Mouse (Mus musculus) forebrain, embryonic 13.5 days (tissue): ENCODE measurements around the gene Prdm10. TPM values are rescaled to one million over a fixed set of nuclear protein-coding genes. Genes with fewer than 3 reads are reported as not detected.

ENCODE experiments used
- ATAC-seq: fragments of 200-750 bp; cut with Nextera tagmentation; 2 replicates; pipeline ENCODE4 v1.8.0; 2017
- H3K27ac ChIP-seq: fragments of 300-500 bp; sonication (generic); 2 replicates; pipeline ENCODE4 v1.5.1; 2015; ENCODE audit warnings: inconsistent platforms, mild to moderate bottlenecking, moderate library complexity
- H3K27me3 ChIP-seq: fragments of 300-500 bp; sonication (generic); 2 replicates; pipeline ENCODE4 v1.6.1; 2015; ENCODE audit warnings: mild to moderate bottlenecking, inconsistent platforms
- H3K36me3 ChIP-seq: fragments of 300-500 bp; sonication (generic); 2 replicates; pipeline ENCODE4 v1.6.1; 2015; ENCODE audit warnings: mild to moderate bottlenecking, inconsistent platforms; ENCODE audit not compliant: poor library complexity, severe bottlenecking
- H3K4me1 ChIP-seq: fragments of 300-500 bp; sonication (generic); 2 replicates; pipeline ENCODE4 v1.6.1; 2015; ENCODE audit warnings: inconsistent platforms
- H3K4me2 ChIP-seq: fragments of 300-500 bp; sonication (generic); 2 replicates; pipeline ENCODE4 v1.6.1; 2015; ENCODE audit warnings: inconsistent platforms, mild to moderate bottlenecking, moderate library complexity
- H3K4me3 ChIP-seq: fragments of 300-500 bp; sonication (generic); 2 replicates; pipeline ENCODE4 v1.5.1; 2015; ENCODE audit warnings: mild to moderate bottlenecking, inconsistent platforms
- H3K9ac ChIP-seq: fragments of 300-500 bp; sonication (generic); 2 replicates; pipeline ENCODE4 v1.6.1; 2015; ENCODE audit warnings: mild to moderate bottlenecking, inconsistent platforms
- H3K9me3 ChIP-seq: fragments of 300-500 bp; sonication (generic); replicated peaks from 2 replicates; pipeline ENCODE4 v1.6.1; 2016; ENCODE audit warnings: inconsistent platforms
- WGBS: fragments of 180-500 bp; shearing (Covaris S2); methylation state at CpG from one replicate; pipeline ENCODE4 v1.1.7; 2015; 5-methylcytosine and 5-hydroxymethylcytosine counted together
- polyA plus RNA-seq: library from polyadenylated mRNA; unstranded; fragments of >200 nt; fragmentation: Nextera tagmentation; extraction: Ambion mirVana; gene quantifications from 2 replicates; pipeline ENCODE4 v1.2.1, GENCODE M21; 2015

Prdm10 gene
- polyA plus RNA-seq, 1 experiment from 2014 or later, result 8.8 TPM

DNA sequence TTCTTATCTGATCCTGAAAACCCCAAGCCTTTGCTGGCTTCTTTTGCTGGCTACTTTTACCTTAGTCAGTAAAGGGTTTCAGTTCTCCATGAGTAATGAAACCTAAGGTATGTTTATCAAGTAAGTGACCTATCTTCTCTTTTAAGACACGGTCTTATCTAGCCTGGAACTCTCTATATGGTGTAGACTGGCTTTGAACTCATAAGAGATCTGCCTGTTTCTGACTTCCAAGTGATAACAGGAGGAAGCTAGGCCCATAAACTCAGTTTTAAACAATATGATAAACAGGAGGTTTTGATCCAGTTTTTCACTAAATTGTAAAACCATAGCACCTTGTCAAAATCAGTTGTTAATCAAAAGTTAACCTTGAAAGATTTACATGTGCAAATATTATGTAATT is 33.5 kb downstream of the Prdm10 start:
- 91% methylated on average over 1 of the region's 1 CpGs for WGBS
- H3K4me2 ChIP-seq, result no peak overlapping the region
- no peak for ATAC-seq

DNA sequence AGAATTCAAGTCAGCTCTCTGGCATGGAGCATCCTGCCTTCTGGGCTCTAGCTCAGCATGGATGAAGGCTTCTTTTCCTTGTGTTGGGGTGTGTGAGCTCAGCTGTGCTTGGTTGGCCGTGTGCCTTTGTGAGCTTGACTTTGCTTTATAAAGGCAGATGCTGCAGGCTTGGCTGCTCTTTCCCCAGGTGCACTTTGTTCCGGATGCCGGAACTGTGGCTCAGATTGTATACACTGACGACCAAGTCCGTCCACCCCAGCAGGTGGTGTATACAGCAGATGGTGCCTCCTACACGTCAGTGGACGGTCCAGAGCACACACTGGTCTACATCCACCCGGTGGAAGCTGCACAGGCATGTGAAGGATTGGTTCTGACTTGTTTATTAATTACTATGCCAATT is 35.6 kb downstream of the Prdm10 start:
- ATAC-seq, result 0 out of 2 replicates have a peak, but pooled peaks have one; percentile 33
- H3K9me3 ChIP-seq, result no peaks in the 10 kb centered on the region; the same call in 1 of the 2 replicates
- no peaks in the 10 kb centered on the region for H3K27me3 ChIP-seq
- 47% methylated on average over 8 of the region's 8 CpGs for WGBS
- H3K27ac ChIP-seq, result peak overlapping the region; percentile 44
- H3K36me3 ChIP-seq, result peaks cover 6% of the 10 kb centered on the region; the same call in 1 of the 2 replicates
- no peak overlapping the region for H3K9ac ChIP-seq
- H3K4me2 ChIP-seq, result no peak overlapping the region
- no peak overlapping the region for H3K4me3 ChIP-seq
- peaks cover 19% of the 10 kb centered on the region for H3K4me1 ChIP-seq

More for the DNA sequence above, 33.5 kb downstream of the Prdm10 start:
- Histone ChIP-seq H3K4me1 (peaks cover 8% of the 10 kb centered on the region; the same call in 1 of the 2 replicates), H3K4me3 (no peak overlapping the region), H3K36me3 (peaks cover 6% of the 10 kb centered on the region; the same call in 1 of the 2 replicates), H3K27ac (no peak overlapping the region), H3K9ac (no peak overlapping the region), H3K9me3 (no peaks in the 10 kb centered on the region; the same call in 1 of the 2 replicates), H3K27me3 (no peaks in the 10 kb centered on the region)

- Histone ChIP-seq H3K36me3 (no peaks in the 10 kb centered on the region), H3K4me1 (peaks cover 31% of the 10 kb centered on the region), H3K9ac (no peak overlapping the region), H3K27me3 (no peaks in the 10 kb centered on the region), H3K27ac (no peak overlapping the region), H3K4me3 (no peak overlapping the region), H3K9me3 (no peaks in the 10 kb centered on the region), H3K4me2 (no peak overlapping the region)
- no peak for ATAC-seq
- 38% methylated on average over 5 of the region's 5 CpGs for WGBS
These were observed 38.6 kb downstream of the Prdm10 start for GRCm38 (mm10) chr9:31318956-31319355.

GRCm38 (mm10) chr9:31320734-31321133 is 40.4 kb downstream of the Prdm10 start:
- 45% methylated on average over 1 of the region's 1 CpGs for WGBS
- ATAC-seq, result no peak
- no peak overlapping the region for H3K4me3 ChIP-seq
- 0 out of 2 replicates have a peak, but pooled peaks cover 4% of the 10 kb centered on the region for H3K36me3 ChIP-seq
- no peak overlapping the region for H3K9ac ChIP-seq
- H3K4me1 ChIP-seq, result peaks cover 35% of the 10 kb centered on the region
- no peaks in the 10 kb centered on the region for H3K27me3 ChIP-seq
- H3K4me2 ChIP-seq, result no peak overlapping the region
- H3K9me3 ChIP-seq, result no peaks in the 10 kb centered on the region
- no peak overlapping the region for H3K27ac ChIP-seq

GRCm38 (mm10) chr9:31321526-31321925 is 41.2 kb downstream of the Prdm10 start:
- H3K9me3 ChIP-seq, result no peaks in the 10 kb centered on the region
- H3K4me3 ChIP-seq, result no peak overlapping the region
- H3K27ac ChIP-seq, result no peak overlapping the region
- H3K27me3 ChIP-seq, result no peaks in the 10 kb centered on the region
- peaks cover 38% of the 10 kb centered on the region for H3K4me1 ChIP-seq
- no peak overlapping the region for H3K4me2 ChIP-seq
- H3K9ac ChIP-seq, result no peak overlapping the region
- ATAC-seq, result no peak
- WGBS, result 21% methylated on average over 4 of the region's 4 CpGs
- peaks cover 8% of the 10 kb centered on the region; the same call in 1 of the 2 replicates for H3K36me3 ChIP-seq

DNA sequence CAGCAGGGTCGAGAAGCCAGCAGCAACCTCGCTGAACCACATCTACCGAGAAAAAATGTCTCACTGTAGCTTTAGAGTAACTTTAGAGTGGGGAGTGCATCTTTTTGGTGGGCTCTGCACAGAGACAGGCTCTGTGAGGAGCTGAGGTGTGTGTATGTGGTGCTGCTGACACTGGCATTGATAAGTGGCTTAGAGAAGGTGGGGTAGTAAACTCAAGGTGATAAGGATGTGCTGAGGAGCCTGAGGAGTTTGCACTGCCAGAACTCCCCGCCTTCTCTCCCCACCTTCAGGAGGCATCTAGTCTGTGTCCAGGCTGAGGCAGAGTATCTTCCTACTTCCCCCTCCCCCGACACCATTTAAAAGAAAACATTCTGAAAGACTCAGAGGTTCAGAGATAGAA is 41.8 kb downstream of the Prdm10 start:
- H3K9ac ChIP-seq, result no peak overlapping the region
- ATAC-seq, result no peak
- no peaks in the 10 kb centered on the region for H3K9me3 ChIP-seq
- H3K4me2 ChIP-seq, result no peak overlapping the region
- H3K27ac ChIP-seq, result no peak overlapping the region
- no peaks in the 10 kb centered on the region for H3K27me3 ChIP-seq
- H3K36me3 ChIP-seq, result peaks cover 9% of the 10 kb centered on the region; the same call in 1 of the 2 replicates
- H3K4me1 ChIP-seq, result peaks cover 42% of the 10 kb centered on the region
- H3K4me3 ChIP-seq, result no peak overlapping the region
- WGBS, result 79% methylated on average over 5 of the region's 5 CpGs

DNA sequence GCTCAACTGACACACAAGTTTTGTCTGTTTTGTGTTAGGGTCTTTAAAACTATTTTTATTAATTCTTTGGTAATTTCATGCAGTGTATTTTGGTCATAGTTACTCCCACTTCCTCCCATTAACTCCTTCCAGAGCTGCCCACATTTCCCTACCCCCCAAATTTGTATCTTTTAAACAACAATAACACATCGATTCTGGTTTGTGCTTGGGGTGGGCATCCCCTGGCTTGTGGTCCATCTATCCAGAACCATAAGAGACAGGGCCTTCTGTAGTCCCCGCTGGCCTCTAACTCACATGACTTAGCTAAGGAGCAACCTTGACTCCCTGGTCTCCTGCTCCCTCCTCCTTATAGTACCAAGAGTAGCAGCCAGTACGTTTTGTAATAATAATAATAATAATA is 50.5 kb downstream of the Prdm10 start:
- peaks cover 37% of the 10 kb centered on the region for H3K36me3 ChIP-seq
- WGBS, result 86% methylated on average over 3 of the region's 3 CpGs
- no peak overlapping the region for H3K27ac ChIP-seq
- ATAC-seq, result no peak
- H3K4me2 ChIP-seq, result no peak overlapping the region
- no peak overlapping the region for H3K4me3 ChIP-seq
- H3K4me1 ChIP-seq, result peaks cover 11% of the 10 kb centered on the region
- no peaks in the 10 kb centered on the region for H3K27me3 ChIP-seq
- H3K9me3 ChIP-seq, result no peaks in the 10 kb centered on the region
- H3K9ac ChIP-seq, result no peak overlapping the region

- peaks cover 38% of the 10 kb centered on the region for H3K36me3 ChIP-seq
- no peak overlapping the region for H3K4me3 ChIP-seq
- WGBS, result 45% methylated on average over 4 of the region's 4 CpGs
- no peak overlapping the region for H3K27ac ChIP-seq
- H3K9ac ChIP-seq, result no peak overlapping the region
- no peak overlapping the region for H3K4me2 ChIP-seq
- no peak for ATAC-seq
- peaks cover 7% of the 10 kb centered on the region; the same call in 1 of the 2 replicates for H3K4me1 ChIP-seq
- no peaks in the 10 kb centered on the region for H3K27me3 ChIP-seq
- no peaks in the 10 kb centered on the region for H3K9me3 ChIP-seq
These were observed 50.9 kb downstream of the Prdm10 start for GRCm38 (mm10) chr9:31331246-31331645.

DNA sequence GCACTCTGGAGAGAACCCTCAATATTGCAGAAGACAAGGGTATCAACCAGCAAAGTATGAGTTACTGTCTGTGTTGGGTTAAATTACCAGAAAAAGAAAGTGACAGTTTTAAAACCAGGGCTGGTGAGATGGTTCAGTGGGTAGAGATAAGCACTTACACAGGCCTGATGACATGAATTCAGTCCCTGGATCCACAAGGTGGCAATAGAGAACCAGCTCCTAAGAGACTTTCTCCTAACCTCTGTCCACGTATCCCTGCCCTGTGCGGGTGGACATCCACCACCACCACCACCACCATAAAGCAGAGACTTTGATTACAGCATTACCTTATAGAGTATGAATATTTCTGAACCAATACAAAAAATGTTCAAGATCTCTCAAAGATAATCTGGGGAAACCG is 51.6 kb downstream of the Prdm10 start:
- no peak overlapping the region for H3K27ac ChIP-seq
- H3K9me3 ChIP-seq, result no peaks in the 10 kb centered on the region
- H3K4me3 ChIP-seq, result no peak overlapping the region
- ATAC-seq, result no peak
- H3K36me3 ChIP-seq, result peaks cover 41% of the 10 kb centered on the region
- no peak overlapping the region for H3K4me2 ChIP-seq
- H3K9ac ChIP-seq, result no peak overlapping the region
- H3K27me3 ChIP-seq, result no peaks in the 10 kb centered on the region
- 68% methylated on average over 3 of the region's 3 CpGs for WGBS
- H3K4me1 ChIP-seq, result 0 out of 2 replicates have a peak, but pooled peaks cover under 1% of the 10 kb centered on the region

DNA sequence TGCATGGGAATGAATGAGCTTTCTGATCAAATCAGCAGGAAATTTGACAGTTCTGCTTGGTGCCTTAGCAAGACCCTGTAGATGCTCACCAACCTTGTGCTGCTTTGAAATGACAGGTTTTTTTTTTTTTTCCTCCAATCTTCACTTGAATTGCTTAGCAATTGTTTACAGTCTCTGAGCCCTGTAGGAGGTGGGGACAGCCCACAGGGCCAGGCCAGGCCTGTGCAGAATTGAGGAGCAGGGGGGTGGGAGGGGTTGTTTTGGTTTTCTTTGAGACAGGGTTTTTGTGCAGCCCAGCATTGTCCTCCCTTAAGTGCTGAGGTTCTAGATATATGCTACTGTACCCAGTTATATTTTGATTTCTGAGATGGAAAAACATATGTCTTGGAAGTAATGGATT is 52.5 kb downstream of the Prdm10 start:
- no peak overlapping the region for H3K27ac ChIP-seq
- no peak overlapping the region for H3K4me3 ChIP-seq
- no peak overlapping the region for H3K9ac ChIP-seq
- ATAC-seq, result no peak
- no peaks in the 10 kb centered on the region for H3K27me3 ChIP-seq
- H3K9me3 ChIP-seq, result no peaks in the 10 kb centered on the region
- H3K4me1 ChIP-seq, result no peaks in the 10 kb centered on the region
- no peak overlapping the region for H3K4me2 ChIP-seq
- peaks cover 37% of the 10 kb centered on the region for H3K36me3 ChIP-seq

- 81% methylated on average over 6 of the region's 6 CpGs for WGBS
- Histone ChIP-seq H3K9ac (no peak overlapping the region), H3K4me1 (no peaks in the 10 kb centered on the region), H3K27me3 (no peaks in the 10 kb centered on the region), H3K9me3 (no peaks in the 10 kb centered on the region), H3K4me2 (no peak overlapping the region), H3K27ac (no peak overlapping the region), H3K36me3 (peaks cover 18% of the 10 kb centered on the region), H3K4me3 (no peak overlapping the region)
- no peak for ATAC-seq
These were observed 54.7 kb downstream of the Prdm10 start for GRCm38 (mm10) chr9:31334991-31335390.

DNA sequence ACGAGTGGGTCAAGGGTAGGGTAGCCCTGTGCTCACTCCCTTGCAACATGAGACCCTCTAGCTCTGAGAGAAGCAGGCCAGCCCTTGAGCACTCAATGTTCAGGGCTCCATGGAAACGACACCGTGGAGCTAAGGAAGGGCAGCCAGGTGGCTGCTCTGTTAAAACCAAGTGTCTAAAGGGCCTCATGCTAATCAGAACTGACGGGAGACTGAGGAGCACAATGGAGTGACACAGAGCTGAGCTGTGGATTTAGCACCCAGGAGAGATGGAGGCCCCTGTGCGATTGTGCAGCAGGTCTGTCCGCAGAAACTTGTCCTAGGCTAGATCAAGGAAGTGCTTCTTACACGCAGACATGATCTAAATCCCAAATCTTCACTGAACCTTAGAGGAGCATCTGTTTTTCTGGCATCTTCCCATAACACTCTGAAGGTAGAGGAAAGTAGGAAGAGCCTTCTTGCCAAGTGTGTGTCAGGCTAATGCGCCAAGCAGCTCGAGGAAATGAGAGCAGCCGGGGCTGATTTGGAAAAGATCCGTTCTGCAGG is 64.0 kb downstream of the Prdm10 start:
- 48% methylated on average over 11 of the region's 11 CpGs for WGBS
- no peaks in the 10 kb centered on the region for H3K9me3 ChIP-seq
- peaks cover 5% of the 10 kb centered on the region for H3K4me1 ChIP-seq
- no peak overlapping the region for H3K27ac ChIP-seq
- H3K27me3 ChIP-seq, result no peaks in the 10 kb centered on the region
- no peak overlapping the region for H3K4me3 ChIP-seq
- peaks cover 26% of the 10 kb centered on the region; the same call in 1 of the 2 replicates for H3K36me3 ChIP-seq
- no peak for ATAC-seq
- H3K4me2 ChIP-seq, result no peak overlapping the region
- no peak overlapping the region for H3K9ac ChIP-seq

GRCm38 (mm10) chr9:31346575-31347080 is 66.3 kb downstream of the Prdm10 start:
- WGBS, result 82% methylated on average over 15 of the region's 15 CpGs

More at GRCm38 (mm10) chr9:31346575-31347080, 66.3 kb downstream of the Prdm10 start:
- Histone ChIP-seq H3K27me3 (no peaks in the 10 kb centered on the region), H3K4me3 (no peak overlapping the region), H3K4me1 (peaks cover 5% of the 10 kb centered on the region), H3K9me3 (no peaks in the 10 kb centered on the region), H3K4me2 (no peak overlapping the region), H3K27ac (no peak overlapping the region), H3K36me3 (peaks cover 23% of the 10 kb centered on the region; the same call in 1 of the 2 replicates), H3K9ac (no peak overlapping the region)
- ATAC-seq, result no peak
